Mouse (Mus musculus) C2C12 (cell line): ENCODE measurements around the gene Cacna1a.

Source experiments
- CEBPB ChIP-seq: IDR thresholded peaks from one replicate; pipeline ENCODE4 v1.6.1; 2011; ENCODE audit warnings: low read depth, mild to moderate bottlenecking, control low read depth, moderate library complexity
- CTCF ChIP-seq: IDR thresholded peaks from one replicate; pipeline ENCODE4 v1.5.1; 2011; ENCODE audit not compliant: control insufficient read depth, insufficient read depth, insufficient read length
- MAX ChIP-seq: IDR thresholded peaks from one replicate; pipeline ENCODE4 v1.6.1; 2011; ENCODE audit warnings: mild to moderate bottlenecking, control low read depth
- USF1 ChIP-seq: IDR thresholded peaks from one replicate; pipeline ENCODE4 v1.6.1; 2011; ENCODE audit warnings: low read depth, mild to moderate bottlenecking, control low read depth, moderate library complexity

- no peak for TF ChIP-seq CTCF
- TF ChIP-seq CEBPB, result no peak
- TF ChIP-seq MAX, result no peak
- no peak for TF ChIP-seq USF1
These were observed 48.4 kb upstream of the Cacna1a start for GRCm38 (mm10) chr8:84339867-84340266.
